Mouse (Mus musculus) liver, postnatal 0 days (tissue): ENCODE results near the gene Slc35a5. TPM values are rescaled to one million over a fixed set of nuclear protein-coding genes. Genes with fewer than 3 reads are reported as not detected.

Source experiments
- ATAC-seq: fragments of 200-750 bp; cut with Nextera tagmentation; 2 replicates; pipeline ENCODE4 v1.8.0; 2017; ENCODE audit warnings: mild to moderate bottlenecking, moderate library complexity
- DNase-seq: peaks from one replicate; pipeline ENCODE4 v3.0.0-alpha.2; 2016
- H3K27ac ChIP-seq: fragments of 300-500 bp; sonication (generic); 2 replicates; pipeline ENCODE4 v1.5.1; 2014; ENCODE audit warnings: antibody characterized with exemption, moderate library complexity, mild to moderate bottlenecking, low read depth
- H3K27me3 ChIP-seq: fragments of 300-500 bp; sonication (generic); 2 replicates; pipeline ENCODE4 v1.6.1; 2014; ENCODE audit warnings: low read length, control low read depth, mixed read lengths; ENCODE audit not compliant: insufficient read depth
- H3K36me3 ChIP-seq: fragments of 300-500 bp; sonication (generic); replicated peaks from 2 replicates; pipeline ENCODE4 v1.6.1; 2014; ENCODE audit warnings: mild to moderate bottlenecking, control low read depth, low read length, moderate library complexity, mixed read lengths; ENCODE audit not compliant: insufficient read depth
- H3K4me1 ChIP-seq: fragments of 300-500 bp; sonication (generic); 2 replicates; pipeline ENCODE4 v1.6.1; 2014; ENCODE audit warnings: antibody characterized with exemption, mild to moderate bottlenecking, control low read depth; ENCODE audit not compliant: insufficient read depth
- H3K4me2 ChIP-seq: fragments of 300-500 bp; sonication (generic); 2 replicates; pipeline ENCODE4 v1.6.1; 2014; ENCODE audit warnings: low read depth, mild to moderate bottlenecking, low read length, moderate library complexity, mixed read lengths
- H3K4me3 ChIP-seq: fragments of 300-500 bp; sonication (generic); 2 replicates; pipeline ENCODE4 v1.5.1; 2014; ENCODE audit warnings: low read depth, low read length
- H3K9ac ChIP-seq: fragments of 300-500 bp; sonication (generic); replicated peaks from 2 replicates; pipeline ENCODE4 v1.6.1; 2014; ENCODE audit warnings: mild to moderate bottlenecking, moderate library complexity
- H3K9me3 ChIP-seq: fragments of 300-500 bp; sonication (generic); 2 replicates; pipeline ENCODE4 v1.6.1; 2016; ENCODE audit warnings: mild to moderate bottlenecking, control low read depth, low read length, mixed read lengths
- CTCF ChIP-seq: sonication (generic); IDR thresholded peaks from 2 replicates; pipeline ENCODE4 v1.5.1; 2016; ENCODE audit warnings: antibody characterized with exemption, low read depth
- EP300 ChIP-seq: IDR thresholded peaks from 2 replicates; pipeline ENCODE4 v1.6.1; 2016; ENCODE audit warnings: antibody characterized with exemption, low read depth, mild to moderate bottlenecking
- WGBS: fragments of 180-500 bp; shearing (Covaris S2); extraction: QIAGEN DNeasy Blood & Tissue Kit; methylation state at CpG from one replicate; pipeline ENCODE4 v1.1.7; 2014; ENCODE audit not compliant: insufficient replicate concordance; 5-methylcytosine and 5-hydroxymethylcytosine counted together
- polyA plus RNA-seq: library from polyadenylated mRNA; unstranded; fragments of >200 nt; fragmentation: Nextera tagmentation; extraction: Ambion mirVana; gene quantifications from 2 replicates; pipeline ENCODE4 v1.2.1, GENCODE M21; 2015

Slc35a5 gene
- polyA plus RNA-seq, 1 experiment from 2014 or later: 8.2 TPM

DNA sequence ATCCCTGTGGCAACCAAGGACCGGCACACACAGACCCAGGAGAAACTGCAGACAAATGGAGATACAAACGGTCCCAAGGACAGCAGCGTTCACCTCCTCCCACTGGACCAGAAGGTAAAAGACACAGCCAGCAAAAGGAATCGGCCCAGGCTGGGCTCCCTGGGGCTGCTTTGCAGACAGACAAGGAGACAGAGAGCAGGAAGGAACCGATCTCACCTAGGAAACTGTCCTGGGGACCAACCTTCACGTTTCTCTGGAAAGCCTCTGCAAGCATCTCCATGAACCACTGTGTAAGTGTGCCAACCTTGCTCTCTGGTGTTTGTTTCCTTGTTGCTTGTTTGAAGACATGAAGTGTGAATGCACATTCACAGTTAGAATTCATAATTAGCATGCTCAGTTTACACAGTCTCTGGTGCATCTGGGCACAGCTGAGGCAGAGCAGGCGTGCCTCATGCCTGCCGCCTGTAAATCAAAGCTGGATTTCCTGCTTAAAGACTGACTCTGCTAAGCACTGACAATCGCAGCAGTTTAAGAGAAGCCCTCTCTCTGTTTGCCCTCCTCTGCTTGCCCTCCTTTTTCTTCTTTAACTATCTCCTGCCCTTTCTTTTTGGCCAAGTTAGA is 64.3 kb downstream of the Slc35a5 start:
- Histone ChIP-seq H3K4me3 (peak overlapping the region; percentile 29), H3K9ac (0 out of 2 replicates have a peak overlapping the region, but pooled peaks have one; percentile 41), H3K36me3 (no peaks in the 10 kb centered on the region), H3K4me2 (peak overlapping the region; percentile 56), H3K27ac (no peak overlapping the region), H3K9me3 (no peaks in the 10 kb centered on the region), H3K27me3 (no peaks in the 10 kb centered on the region), H3K4me1 (no peaks in the 10 kb centered on the region)
- DNase-seq: no peak
- WGBS: 9% methylated on average over 9 of the region's 9 CpGs
- no peak for ATAC-seq
- no peak for TF ChIP-seq EP300
- TF ChIP-seq CTCF: no peak

DNA sequence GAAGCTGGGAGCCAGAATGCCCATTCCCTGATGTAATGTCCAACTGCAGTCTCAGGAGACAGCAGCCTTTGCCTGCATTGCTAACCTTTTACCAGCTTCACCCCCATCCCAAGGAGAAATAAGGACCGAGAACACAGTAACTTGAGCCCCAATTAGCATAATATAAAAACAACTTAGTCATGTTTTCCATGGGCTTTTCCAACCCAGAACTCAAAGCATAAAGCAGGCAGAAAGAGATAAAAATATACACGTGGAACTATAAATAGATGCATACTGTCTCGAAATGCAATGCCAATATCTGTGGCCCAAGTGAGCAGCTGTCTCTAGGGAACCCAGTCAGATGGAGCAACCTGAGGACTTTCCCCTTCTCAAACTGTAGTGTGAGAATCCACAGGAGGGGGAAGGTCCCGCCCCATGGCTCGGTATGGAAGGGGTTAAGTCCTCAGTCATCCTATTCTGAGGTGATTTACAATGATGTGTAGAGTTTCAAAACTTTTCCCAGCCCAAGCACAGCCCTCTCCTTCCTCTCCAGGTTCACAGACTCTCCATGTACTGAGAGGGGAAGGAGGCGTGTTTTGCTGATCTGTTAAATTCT is 65.3 kb downstream of the Slc35a5 start, which contains the start of gene Ccdc80:
TSS of gene Ccdc80 (plus strand) at position 266 of the 595 bp plus-strand sequence.
- Histone ChIP-seq H3K27ac (no peak within 1 kb of the TSS), H3K36me3 (no peaks in the 10 kb centered on the region), H3K4me1 (no peaks in the 10 kb centered on the region), H3K9ac (0 out of 2 replicates have a peak within 1 kb of the TSS, but pooled peaks have one; percentile 41), H3K27me3 (no peaks in the 10 kb centered on the region), H3K9me3 (no peaks in the 10 kb centered on the region), H3K4me3 (peak within 1 kb of the TSS; percentile 29), H3K4me2 (peak within 1 kb of the TSS; percentile 56)
- TF ChIP-seq EP300 (no peak), CTCF (no peak)
- 19% methylated on average over 6 of the region's 6 CpGs for WGBS
- ATAC-seq (no peak), DNase-seq (no peak)

DNA sequence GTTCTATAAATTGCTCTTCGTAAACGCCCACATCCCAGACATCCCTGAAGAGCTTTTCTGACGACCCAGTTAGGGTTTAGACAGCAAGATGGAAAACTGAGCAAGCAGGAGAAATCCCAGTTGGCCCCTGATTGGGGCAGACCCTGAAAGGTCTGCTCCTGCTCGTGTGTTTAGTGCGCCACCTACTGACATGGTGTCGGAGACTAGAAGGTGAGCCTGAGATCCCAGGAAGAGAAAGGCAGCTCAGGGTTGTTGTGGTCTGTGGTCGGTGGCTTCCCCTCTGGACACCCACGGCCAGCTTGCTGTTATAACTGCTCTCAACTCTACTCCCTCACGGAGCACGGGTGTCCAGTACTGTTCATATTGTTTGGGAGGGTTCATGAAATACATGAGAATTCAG is 68.5 kb downstream of the Slc35a5 start:
- 8% methylated on average over 10 of the region's 10 CpGs for WGBS
- no peaks in the 10 kb centered on the region for H3K27me3 ChIP-seq
- TF ChIP-seq CTCF (peak; percentile 87), EP300 (no peak)
- 0 out of 2 replicates have a peak overlapping the region, but pooled peaks have one; percentile 34 for H3K9ac ChIP-seq
- H3K9me3 ChIP-seq: no peaks in the 10 kb centered on the region
- 0 out of 2 replicates have a peak overlapping the region, but pooled peaks have one; percentile 15 for H3K4me3 ChIP-seq
- no peaks in the 10 kb centered on the region for H3K36me3 ChIP-seq
- peak; percentile 75 for DNase-seq
- ATAC-seq: peak; percentile 49
- peak overlapping the region; percentile 59 for H3K4me2 ChIP-seq
- peak overlapping the region; percentile 60 for H3K27ac ChIP-seq
- H3K4me1 ChIP-seq: no peaks in the 10 kb centered on the region

Other genes with a start within 250 kb of the Slc35a5 start
- gene Cd200r3, start 215.0 kb downstream of the Slc35a5 start, polyA plus RNA-seq: 0.69 and 0.79 TPM in 2 replicates
- 21.0 and 27.2 TPM in 2 replicates for gene Ccdc80, start 65.3 kb downstream of the Slc35a5 start, polyA plus RNA-seq
- gene Atg3, start 79 bp upstream of the Slc35a5 start, polyA plus RNA-seq: 28.4 and 33.0 TPM in 2 replicates
- 0.62 and 0.87 TPM in 2 replicates for gene Btla, start 65.6 kb upstream of the Slc35a5 start, polyA plus RNA-seq